Mouse (Mus musculus) neural tube, embryonic 13.5 days (tissue): ENCODE measurements around the gene Pimreg. TPM values are rescaled to one million over a fixed set of nuclear protein-coding genes. Genes with fewer than 3 reads are reported as not detected.
A peak's percentile ranks its signal among the peaks of the same experiment; 100 is the strongest.

ENCODE experiments used
- ATAC-seq: fragments of 200-750 bp; cut with Nextera tagmentation; 2 replicates; pipeline ENCODE4 v1.8.0; 2017; ENCODE audit warnings: low read depth, mild to moderate bottlenecking, moderate TSS enrichment, moderate library complexity
- H3K27ac ChIP-seq: fragments of 300-500 bp; sonication (generic); replicated peaks from 2 replicates; pipeline ENCODE4 v1.5.1; 2015; ENCODE audit warnings: moderate library complexity, mild to moderate bottlenecking, inconsistent platforms
- H3K27me3 ChIP-seq: fragments of 300-500 bp; sonication (generic); 2 replicates; pipeline ENCODE4 v1.6.1; 2015; ENCODE audit warnings: mild to moderate bottlenecking, inconsistent platforms
- H3K36me3 ChIP-seq: fragments of 300-500 bp; sonication (generic); 2 replicates; pipeline ENCODE4 v1.6.1; 2015; ENCODE audit warnings: mild to moderate bottlenecking, inconsistent platforms
- H3K4me1 ChIP-seq: fragments of 300-500 bp; sonication (generic); replicated peaks from 2 replicates; pipeline ENCODE4 v1.6.1; 2015; ENCODE audit warnings: inconsistent platforms
- H3K4me2 ChIP-seq: fragments of 300-500 bp; sonication (generic); 2 replicates; pipeline ENCODE4 v1.6.1; 2015; ENCODE audit warnings: inconsistent platforms, mild to moderate bottlenecking, moderate library complexity
- H3K4me3 ChIP-seq: fragments of 300-500 bp; sonication (generic); 2 replicates; pipeline ENCODE4 v1.5.1; 2015; ENCODE audit warnings: mild to moderate bottlenecking, inconsistent platforms
- H3K9ac ChIP-seq: fragments of 300-500 bp; sonication (generic); 2 replicates; pipeline ENCODE4 v1.6.1; 2015; ENCODE audit warnings: moderate library complexity, mild to moderate bottlenecking, inconsistent platforms
- H3K9me3 ChIP-seq: fragments of 300-500 bp; sonication (generic); 2 replicates; pipeline ENCODE4 v1.6.1; 2016; ENCODE audit warnings: inconsistent platforms
- WGBS: fragments of 180-500 bp; shearing (Covaris S2); methylation state at CpG from one replicate; pipeline ENCODE4 v1.1.7; 2015; 5-methylcytosine and 5-hydroxymethylcytosine counted together
- polyA plus RNA-seq: library from polyadenylated mRNA; unstranded; fragments of >200 nt; fragmentation: Nextera tagmentation; extraction: Ambion mirVana; gene quantifications from 2 replicates; pipeline ENCODE4 v1.2.1, GENCODE M21; 2015

Pimreg gene
- polyA plus RNA-seq, 1 experiment from 2014 or later: 31.2 TPM

- Histone ChIP-seq H3K4me1 (peaks cover 40% of the 10 kb centered on the region), H3K27ac (peak overlapping the region; percentile 68), H3K9me3 (no peaks in the 10 kb centered on the region), H3K4me2 (peak overlapping the region; percentile 77), H3K9ac (peak overlapping the region; percentile 80), H3K27me3 (peaks cover 34% of the 10 kb centered on the region), H3K4me3 (peak overlapping the region; percentile 55), H3K36me3 (no peaks in the 10 kb centered on the region)
- WGBS: 2% methylated on average over 45 of the region's 45 CpGs
- ATAC-seq: peak; percentile 66
Observed at GRCm38 (mm10) chr11:72050895-72051858, 9.3 kb downstream of the Pimreg start.

- no peak overlapping the region for H3K4me2 ChIP-seq
- H3K4me3 ChIP-seq: no peak overlapping the region
- no peak for ATAC-seq
- H3K4me1 ChIP-seq: peaks cover 40% of the 10 kb centered on the region
- H3K9me3 ChIP-seq: no peaks in the 10 kb centered on the region
- no peak overlapping the region for H3K27ac ChIP-seq
- H3K27me3 ChIP-seq: peaks cover 34% of the 10 kb centered on the region
- no peak overlapping the region for H3K9ac ChIP-seq
- whole genome bisulfite sequencing: 48% methylated on average over 3 of the region's 3 CpGs
- H3K36me3 ChIP-seq: no peaks in the 10 kb centered on the region
Observed at GRCm38 (mm10) chr11:72052221-72052620, 10.4 kb downstream of the Pimreg start.

GRCm38 (mm10) chr11:72052636-72053035, 10.8 kb downstream of the Pimreg start:
- Histone ChIP-seq H3K36me3 (no peaks in the 10 kb centered on the region), H3K9ac (no peak overlapping the region), H3K27me3 (peaks cover 34% of the 10 kb centered on the region), H3K4me1 (peaks cover 40% of the 10 kb centered on the region), H3K4me2 (no peak overlapping the region), H3K27ac (no peak overlapping the region), H3K4me3 (no peak overlapping the region), H3K9me3 (no peaks in the 10 kb centered on the region)
- no peak for ATAC-seq
- WGBS: 16% methylated on average over 5 of the region's 5 CpGs

GRCm38 (mm10) chr11:72055176-72055575, 13.3 kb downstream of the Pimreg start:
- H3K36me3 ChIP-seq: no peaks in the 10 kb centered on the region

GRCm38 (mm10) chr11:72057166-72057565, 15.3 kb downstream of the Pimreg start:
- H3K4me3 ChIP-seq: no peak overlapping the region
- H3K9me3 ChIP-seq: no peaks in the 10 kb centered on the region
- no peak overlapping the region for H3K4me2 ChIP-seq
- peaks cover 16% of the 10 kb centered on the region for H3K4me1 ChIP-seq
- no peak for ATAC-seq
- H3K9ac ChIP-seq: no peak overlapping the region
- H3K36me3 ChIP-seq: no peaks in the 10 kb centered on the region
- WGBS: 72% methylated on average over 3 of the region's 3 CpGs
- H3K27me3 ChIP-seq: peaks cover 10% of the 10 kb centered on the region; the same call in 1 of the 2 replicates
- H3K27ac ChIP-seq: no peak overlapping the region

More at GRCm38 (mm10) chr11:72055176-72055575, 13.3 kb downstream of the Pimreg start:
- Histone ChIP-seq H3K27ac (no peak overlapping the region), H3K9me3 (no peaks in the 10 kb centered on the region), H3K9ac (no peak overlapping the region), H3K4me2 (no peak overlapping the region), H3K4me1 (peaks cover 36% of the 10 kb centered on the region), H3K4me3 (no peak overlapping the region), H3K27me3 (peaks cover 23% of the 10 kb centered on the region)
- 33% methylated on average over 2 of the region's 2 CpGs for WGBS
- no peak for ATAC-seq

- peaks cover 12% of the 10 kb centered on the region; the same call in 1 of the 2 replicates for H3K9me3 ChIP-seq
- peaks cover 7% of the 10 kb centered on the region; the same call in 1 of the 2 replicates for H3K4me1 ChIP-seq
- H3K4me2 ChIP-seq: no peak overlapping the region
- no peaks in the 10 kb centered on the region for H3K27me3 ChIP-seq
- H3K9ac ChIP-seq: no peak overlapping the region
- no peak for ATAC-seq
- no peak overlapping the region for H3K4me3 ChIP-seq
- WGBS: 85% methylated on average over 9 of the region's 9 CpGs
- peaks cover 7% of the 10 kb centered on the region; the same call in 1 of the 2 replicates for H3K36me3 ChIP-seq
- no peak overlapping the region for H3K27ac ChIP-seq
Observed at GRCm38 (mm10) chr11:72060416-72060815, 18.6 kb downstream of the Pimreg start.

GRCm38 (mm10) chr11:72061093-72061620, 19.3 kb downstream of the Pimreg start:
- 87% methylated on average over 13 of the region's 13 CpGs for WGBS
- Histone ChIP-seq H3K4me1 (no peaks in the 10 kb centered on the region), H3K4me2 (no peak overlapping the region), H3K27me3 (no peaks in the 10 kb centered on the region), H3K9ac (no peak overlapping the region), H3K9me3 (peaks cover 12% of the 10 kb centered on the region; the same call in 1 of the 2 replicates), H3K4me3 (no peak overlapping the region), H3K27ac (no peak overlapping the region), H3K36me3 (peaks cover 7% of the 10 kb centered on the region; the same call in 1 of the 2 replicates)
- ATAC-seq: no peak

- peaks cover 12% of the 10 kb centered on the region; the same call in 1 of the 2 replicates for H3K9me3 ChIP-seq
- 85% methylated on average over 6 of the region's 6 CpGs for WGBS
- H3K4me2 ChIP-seq: no peak overlapping the region
- no peaks in the 10 kb centered on the region for H3K27me3 ChIP-seq
- H3K4me3 ChIP-seq: no peak overlapping the region
- peaks cover 7% of the 10 kb centered on the region; the same call in 1 of the 2 replicates for H3K36me3 ChIP-seq
- no peak overlapping the region for H3K27ac ChIP-seq
- no peak overlapping the region for H3K9ac ChIP-seq
- H3K4me1 ChIP-seq: peaks cover 15% of the 10 kb centered on the region
- ATAC-seq: no peak
Observed at GRCm38 (mm10) chr11:72064414-72064813, 22.6 kb downstream of the Pimreg start.

GRCm38 (mm10) chr11:72065103-72065502, 23.3 kb downstream of the Pimreg start:
- no peak for ATAC-seq
- Histone ChIP-seq H3K9ac (no peak overlapping the region), H3K4me2 (no peak overlapping the region), H3K27me3 (no peaks in the 10 kb centered on the region), H3K9me3 (peaks cover 12% of the 10 kb centered on the region; the same call in 1 of the 2 replicates), H3K4me1 (peaks cover 19% of the 10 kb centered on the region), H3K36me3 (peaks cover 7% of the 10 kb centered on the region; the same call in 1 of the 2 replicates), H3K4me3 (no peak overlapping the region), H3K27ac (no peak overlapping the region)
- 84% methylated on average over 8 of the region's 8 CpGs for WGBS

- no peaks in the 10 kb centered on the region for H3K27me3 ChIP-seq
- peaks cover 7% of the 10 kb centered on the region; the same call in 1 of the 2 replicates for H3K36me3 ChIP-seq
- H3K9me3 ChIP-seq: peaks cover 12% of the 10 kb centered on the region; the same call in 1 of the 2 replicates
- H3K4me3 ChIP-seq: no peak overlapping the region
- WGBS: 37% methylated on average over 6 of the region's 6 CpGs
- ATAC-seq: no peak
- no peak overlapping the region for H3K27ac ChIP-seq
- H3K4me2 ChIP-seq: no peak overlapping the region
- H3K4me1 ChIP-seq: peaks cover 29% of the 10 kb centered on the region
- no peak overlapping the region for H3K9ac ChIP-seq
Observed at GRCm38 (mm10) chr11:72066330-72066729, 24.5 kb downstream of the Pimreg start.

GRCm38 (mm10) chr11:72067326-72067725, 25.5 kb downstream of the Pimreg start:
- Histone ChIP-seq H3K4me3 (no peak overlapping the region), H3K36me3 (peaks cover 7% of the 10 kb centered on the region; the same call in 1 of the 2 replicates), H3K4me1 (peaks cover 34% of the 10 kb centered on the region), H3K9ac (no peak overlapping the region), H3K27me3 (no peaks in the 10 kb centered on the region), H3K4me2 (no peak overlapping the region), H3K27ac (peak overlapping the region; percentile 23; the same call in 1 of the 2 replicates), H3K9me3 (peaks cover 12% of the 10 kb centered on the region; the same call in 1 of the 2 replicates)
- no peak for ATAC-seq
- 70% methylated on average over 5 of the region's 5 CpGs for WGBS

- Histone ChIP-seq H3K9ac (no peak overlapping the region), H3K4me2 (no peak overlapping the region), H3K9me3 (peaks cover 12% of the 10 kb centered on the region; the same call in 1 of the 2 replicates), H3K36me3 (peaks cover 7% of the 10 kb centered on the region; the same call in 1 of the 2 replicates), H3K27ac (peak overlapping the region; percentile 23; the same call in 1 of the 2 replicates), H3K4me1 (peaks cover 36% of the 10 kb centered on the region), H3K4me3 (no peak overlapping the region), H3K27me3 (no peaks in the 10 kb centered on the region)
- 52% methylated on average over 7 of the region's 7 CpGs for WGBS
- no peak for ATAC-seq
Observed at GRCm38 (mm10) chr11:72068026-72068425, 26.2 kb downstream of the Pimreg start.
